Mouse (Mus musculus) E14TG2a.4 (cell line): ENCODE measurements around the gene Emc1.
"Not testable (repeated sequence)": the region's sequence is repeated elsewhere in the genome, so short reads cannot be mapped to it uniquely, and the experiment has no call there.

Experiments used
- H3K27me3 ChIP-seq: 2 replicates; pipeline ENCODE4 v1.6.1; 2014; ENCODE audit warnings: low read length, control low read depth; ENCODE audit not compliant: insufficient read depth
- H3K36me3 ChIP-seq: 2 replicates; pipeline ENCODE4 v1.6.1; 2014; ENCODE audit warnings: low read length, control low read depth; ENCODE audit not compliant: insufficient read depth
- H3K4me1 ChIP-seq: replicated peaks from 2 replicates; pipeline ENCODE4 v1.6.1; 2014; ENCODE audit warnings: low read depth, low read length, control low read depth
- H3K4me3 ChIP-seq: replicated peaks from 2 replicates; pipeline ENCODE4 v1.5.1; 2014; ENCODE audit warnings: mild to moderate bottlenecking, low read length
- H3K9me3 ChIP-seq: 2 replicates; pipeline ENCODE4 v1.6.1; 2014; ENCODE audit warnings: low read length, control low read depth
- CTCF ChIP-seq: conservative IDR thresholded peaks from 2 replicates; pipeline ENCODE4 v1.5.1; 2014; ENCODE audit warnings: low read length
- NANOG ChIP-seq: IDR thresholded peaks from 2 replicates; pipeline ENCODE4 v1.6.1; 2014; ENCODE audit warnings: borderline replicate concordance, low read length, mixed read lengths
- POU5F1 ChIP-seq: IDR thresholded peaks from 2 replicates; pipeline ENCODE4 v1.6.1; 2014; ENCODE audit warnings: low read length, borderline replicate concordance

Emc1 gene

DNA sequence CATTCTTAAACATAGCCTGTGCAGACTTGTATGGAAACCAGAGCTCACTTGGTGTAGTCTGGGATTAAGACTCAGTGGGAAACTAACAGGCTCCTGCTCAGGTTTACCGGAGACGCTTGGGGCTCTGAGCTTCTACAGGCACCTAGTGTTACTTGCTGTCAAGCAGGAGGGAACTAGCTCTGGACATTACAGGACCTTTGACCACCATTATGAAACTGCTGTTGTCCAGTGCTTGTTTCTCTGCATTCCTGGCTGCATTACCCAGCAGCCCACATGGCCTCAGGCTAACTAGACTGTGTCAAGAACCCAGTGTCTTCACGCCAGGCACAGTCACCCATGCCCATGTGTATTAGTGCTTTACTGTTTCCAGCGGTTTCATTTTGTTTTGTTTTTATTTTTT, 20.7 kb downstream of the Emc1 start:
- TF ChIP-seq NANOG (no peak), CTCF (no peak; the same call in 1 of the 2 replicates), POU5F1 (no peak)
- Histone ChIP-seq H3K4me3 (no peak overlapping the region), H3K9me3 (no peaks in the 10 kb centered on the region), H3K27me3 (no peaks in the 10 kb centered on the region), H3K36me3 (peaks cover 97% of the 10 kb centered on the region), H3K4me1 (peaks cover 28% of the 10 kb centered on the region)

DNA sequence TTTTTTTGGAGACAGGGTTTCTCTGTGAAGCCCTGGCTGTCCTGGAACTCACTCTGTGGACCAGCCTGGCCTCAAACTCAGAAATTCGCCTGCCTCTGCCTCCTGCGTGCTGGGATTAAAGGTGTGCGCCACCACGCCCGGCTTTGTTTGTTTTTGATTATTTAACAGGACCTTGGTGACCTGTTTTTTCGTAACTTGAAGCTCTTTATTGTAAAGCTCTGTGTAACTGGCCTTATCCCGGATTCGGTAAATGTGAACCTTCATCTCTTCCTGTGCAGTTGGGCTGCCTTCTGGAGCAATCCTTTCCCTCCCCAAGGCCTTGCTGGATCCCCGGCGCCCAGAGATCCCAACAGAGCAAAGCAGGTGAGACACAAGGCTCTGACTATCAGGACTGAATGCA, 21.1 kb downstream of the Emc1 start:
- Histone ChIP-seq H3K36me3 (peaks cover 97% of the 10 kb centered on the region), H3K27me3 (no peaks in the 10 kb centered on the region), H3K4me3 (no peak overlapping the region), H3K4me1 (peaks cover 28% of the 10 kb centered on the region), H3K9me3 (no peaks in the 10 kb centered on the region)
- TF ChIP-seq NANOG (no peak), CTCF (no peak), POU5F1 (no peak)

DNA sequence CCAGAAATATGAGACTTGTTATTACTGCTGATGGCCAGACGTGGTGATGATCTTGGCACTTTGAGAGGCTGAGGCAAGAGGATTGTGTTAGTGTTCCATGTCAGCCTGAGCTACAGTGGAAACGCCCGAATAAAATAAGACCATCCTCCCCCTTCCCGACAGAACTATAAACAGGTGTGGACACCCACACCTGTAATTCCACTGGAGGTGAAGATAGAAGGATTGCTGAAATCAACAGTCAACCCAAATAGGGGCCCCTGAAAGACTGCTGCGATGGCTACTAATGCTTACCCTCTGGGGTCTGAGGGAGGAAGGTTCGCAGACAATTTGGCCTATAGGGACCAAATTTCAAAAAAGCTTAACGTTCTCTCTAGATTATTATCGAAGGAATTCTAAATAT, 27.3 kb downstream of the Emc1 start:
- TF ChIP-seq CTCF, result no peak
- TF ChIP-seq NANOG, result no peak
- TF ChIP-seq POU5F1, result no peak
- H3K27me3 ChIP-seq, result no peaks in the 10 kb centered on the region
- H3K9me3 ChIP-seq, result no peaks in the 10 kb centered on the region
- H3K36me3 ChIP-seq, result peaks cover 56% of the 10 kb centered on the region
- H3K4me3 ChIP-seq, result peak overlapping the region; percentile 90
- H3K4me1 ChIP-seq, result peaks cover 45% of the 10 kb centered on the region

DNA sequence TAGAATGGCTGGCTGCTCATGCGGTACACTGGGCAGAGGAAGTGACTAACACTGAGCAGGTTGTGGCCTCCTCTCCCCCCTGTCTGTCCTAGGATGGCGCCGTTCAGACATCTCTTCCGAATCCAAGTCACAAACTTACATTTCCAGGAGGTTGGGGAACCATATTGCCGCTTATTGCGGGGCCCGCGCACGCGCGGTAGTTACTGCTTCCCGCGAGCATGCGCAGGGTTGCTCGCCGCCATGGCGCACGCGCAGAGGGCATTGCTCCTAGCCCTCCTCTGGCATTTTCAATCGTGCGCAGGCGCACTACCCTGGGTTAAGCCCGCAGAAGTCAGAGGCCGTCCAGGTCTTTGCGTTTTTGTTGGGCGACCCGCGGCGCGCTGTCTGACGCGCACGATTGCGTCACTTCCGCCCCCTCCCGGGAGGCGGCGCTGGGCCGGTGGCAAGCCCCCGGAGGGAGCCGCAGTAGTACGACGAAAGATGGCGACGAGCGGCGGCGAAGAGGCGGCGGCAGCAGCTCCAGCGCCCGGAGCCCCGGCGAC, 27.9 kb downstream of the Emc1 start:
- Histone ChIP-seq H3K36me3 (peaks cover 50% of the 10 kb centered on the region), H3K4me3 (peak overlapping the region; percentile 90), H3K27me3 (no peaks in the 10 kb centered on the region), H3K9me3 (no peaks in the 10 kb centered on the region), H3K4me1 (peaks cover 50% of the 10 kb centered on the region)
- TF ChIP-seq CTCF (no peak), POU5F1 (no peak), NANOG (no peak)

DNA sequence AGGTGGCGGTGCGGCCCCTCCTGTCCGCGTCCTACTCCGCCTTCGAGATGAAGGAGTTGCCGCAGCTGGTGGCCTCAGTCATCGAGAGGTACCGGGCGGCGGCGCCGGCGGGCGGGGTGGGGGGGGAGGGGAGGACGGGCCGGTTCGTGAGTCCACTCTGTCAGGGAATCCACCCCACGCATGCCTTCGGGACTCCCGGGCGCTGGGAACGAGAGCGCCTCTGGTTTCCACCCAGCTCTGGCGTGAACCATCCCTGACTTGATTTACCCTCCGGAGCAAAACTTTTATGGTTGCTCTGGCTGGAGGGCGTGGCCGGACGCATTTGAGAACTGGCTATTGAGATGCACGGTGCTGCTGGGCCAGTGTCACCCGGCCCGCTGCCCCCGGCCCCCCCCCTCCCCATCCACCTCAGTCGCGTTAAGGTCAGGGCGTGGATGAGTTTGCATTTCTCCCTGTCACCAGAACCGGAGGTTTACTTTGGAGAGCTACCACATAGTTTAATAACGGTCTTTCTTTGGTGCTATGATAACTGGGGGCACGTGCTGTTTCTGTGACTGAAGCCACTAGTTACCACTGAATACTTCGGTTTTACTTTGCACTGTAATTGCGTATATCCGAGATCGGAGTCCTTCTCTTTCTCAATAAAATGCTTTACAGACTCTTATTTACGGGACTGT, 28.5 kb downstream of the Emc1 start:
- no peaks in the 10 kb centered on the region for H3K9me3 ChIP-seq
- H3K27me3 ChIP-seq, result no peaks in the 10 kb centered on the region
- TF ChIP-seq NANOG, result no peak
- TF ChIP-seq CTCF, result no peak
- no peak for TF ChIP-seq POU5F1
- peaks cover 44% of the 10 kb centered on the region for H3K36me3 ChIP-seq
- peaks cover 56% of the 10 kb centered on the region for H3K4me1 ChIP-seq
- H3K4me3 ChIP-seq, result peak overlapping the region; percentile 90

DNA sequence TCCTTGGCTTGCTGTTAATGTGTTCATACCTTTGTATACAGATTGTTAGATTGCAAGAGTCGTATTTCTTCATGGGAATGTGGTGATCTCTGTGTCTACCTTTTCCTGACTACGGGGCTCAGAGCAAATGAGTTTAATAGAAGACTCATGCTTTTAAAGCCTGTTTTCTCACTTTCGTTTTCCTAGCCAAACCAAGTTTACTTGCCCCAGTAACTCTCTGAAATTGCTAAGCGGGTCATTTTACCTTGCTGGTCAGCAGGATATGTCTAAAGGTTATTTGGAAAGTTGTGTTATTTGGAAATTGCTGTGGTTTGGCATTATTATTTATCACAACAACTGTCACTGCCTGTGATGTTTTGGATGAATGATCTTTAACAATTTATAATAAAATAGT, 29.1 kb downstream of the Emc1 start:
- Histone ChIP-seq H3K4me3 (peak overlapping the region; percentile 90), H3K27me3 (no peaks in the 10 kb centered on the region), H3K36me3 (peaks cover 40% of the 10 kb centered on the region), H3K4me1 (peaks cover 61% of the 10 kb centered on the region), H3K9me3 (no peaks in the 10 kb centered on the region)
- TF ChIP-seq POU5F1, result no peak
- TF ChIP-seq NANOG, result no peak
- no peak for TF ChIP-seq CTCF

DNA sequence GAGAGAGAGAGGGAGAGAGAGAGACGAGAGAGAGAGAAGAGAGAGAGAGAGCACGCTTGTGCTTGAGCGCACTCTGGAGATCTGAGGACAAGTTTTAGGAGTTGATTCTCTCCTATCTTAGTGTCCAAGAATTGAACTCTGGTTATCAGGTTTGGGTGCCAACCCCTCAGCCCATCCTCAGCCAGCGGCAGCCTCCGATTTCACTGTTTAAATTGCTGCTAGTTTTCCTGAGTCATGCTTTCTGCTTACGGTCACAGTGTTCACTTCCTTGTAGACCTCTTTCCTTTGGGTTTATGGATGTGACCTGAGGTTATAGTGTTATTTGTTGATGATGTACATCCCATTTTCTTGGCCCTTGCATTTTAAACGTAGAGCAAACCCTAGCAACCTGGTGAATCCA, 29.8 kb downstream of the Emc1 start:
- no peaks in the 10 kb centered on the region for H3K27me3 ChIP-seq
- peaks cover 69% of the 10 kb centered on the region for H3K4me1 ChIP-seq
- peak overlapping the region; percentile 90 for H3K4me3 ChIP-seq
- TF ChIP-seq POU5F1 (no peak), NANOG (no peak), CTCF (no peak)
- no peaks in the 10 kb centered on the region for H3K9me3 ChIP-seq
- H3K36me3 ChIP-seq, result peaks cover 36% of the 10 kb centered on the region

DNA sequence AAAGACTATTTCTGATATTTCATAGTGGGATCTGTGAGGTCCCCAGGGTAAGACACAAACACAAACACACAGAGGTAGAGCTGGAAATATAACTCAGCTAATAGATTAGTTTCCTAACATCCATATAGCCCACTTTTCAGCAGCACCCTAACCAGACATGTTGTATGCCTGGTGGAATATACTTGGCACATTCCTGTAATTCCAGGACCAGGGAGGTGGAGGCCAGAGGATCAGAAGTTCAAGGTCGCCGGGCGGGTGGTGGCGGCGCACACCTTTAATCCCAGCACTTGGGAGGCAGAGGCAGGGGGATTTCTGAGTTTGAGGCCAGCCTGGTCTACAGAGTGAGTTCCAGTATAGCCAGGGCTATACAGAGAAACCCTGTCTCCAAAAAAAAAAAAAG, 33.5 kb downstream of the Emc1 start:
- H3K4me1 ChIP-seq, result peaks cover 89% of the 10 kb centered on the region
- peaks cover 52% of the 10 kb centered on the region for H3K36me3 ChIP-seq
- H3K4me3 ChIP-seq, result peak overlapping the region; percentile 13; the same call in 1 of the 2 replicates
- not testable (repeated sequence) for H3K27me3 ChIP-seq, H3K9me3 ChIP-seq

DNA sequence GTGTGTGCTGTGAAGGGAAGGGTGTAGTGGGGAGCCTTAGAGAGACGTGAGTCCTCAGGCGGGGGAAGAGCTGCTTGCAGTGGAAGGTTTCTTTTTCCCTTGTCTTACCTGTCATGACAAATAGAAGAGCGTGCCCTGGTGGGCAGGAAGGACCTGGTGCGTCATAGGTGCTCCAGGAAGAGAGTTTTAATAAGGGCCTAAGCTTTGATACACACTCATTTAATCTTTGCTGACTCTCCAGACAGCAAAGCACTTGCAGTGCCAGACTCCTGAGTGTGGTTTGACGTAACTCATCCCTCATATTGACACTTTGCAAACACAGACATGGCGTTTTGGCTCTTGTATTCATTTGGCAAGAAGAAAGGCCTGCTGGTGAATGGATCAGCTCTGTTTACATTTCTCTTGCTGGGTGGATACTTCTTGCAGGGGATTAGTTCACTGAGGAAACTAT, 34.5 kb downstream of the Emc1 start:
- no peaks in the 10 kb centered on the region for H3K27me3 ChIP-seq
- H3K9me3 ChIP-seq, result no peaks in the 10 kb centered on the region
- 0 out of 2 replicates have a peak overlapping the region, but pooled peaks have one; percentile 13 for H3K4me3 ChIP-seq
- no peak for TF ChIP-seq NANOG
- TF ChIP-seq CTCF, result no peak
- TF ChIP-seq POU5F1, result no peak
- peaks cover 81% of the 10 kb centered on the region for H3K4me1 ChIP-seq
- H3K36me3 ChIP-seq, result peaks cover 63% of the 10 kb centered on the region
